Mouse (Mus musculus) kidney, embryonic 14.5 days (tissue): Measurements from ENCODE around the gene Gm28230. TPM values are rescaled to one million over a fixed set of nuclear protein-coding genes. Genes with fewer than 3 reads are reported as not detected.

Experiments
- ATAC-seq: fragments of 200-750 bp; cut with Nextera tagmentation; 2 replicates; pipeline ENCODE4 v1.8.0; 2017; ENCODE audit warnings: moderate number of reproducible peaks, mild to moderate bottlenecking, moderate TSS enrichment, moderate library complexity; ENCODE audit not compliant: low FRiP score, low TSS enrichment
- H3K27ac ChIP-seq: fragments of 300-500 bp; sonication (generic); 2 replicates; pipeline ENCODE4 v1.5.1; 2014; ENCODE audit warnings: low read depth, mild to moderate bottlenecking, low read length, moderate library complexity, mixed read lengths
- H3K27me3 ChIP-seq: fragments of 300-500 bp; sonication (generic); 2 replicates; pipeline ENCODE4 v1.6.1; 2014; ENCODE audit warnings: mild to moderate bottlenecking, low read length; ENCODE audit not compliant: control insufficient read depth, insufficient read depth
- H3K36me3 ChIP-seq: fragments of 300-500 bp; sonication (generic); 2 replicates; pipeline ENCODE4 v1.6.1; 2014; ENCODE audit warnings: low read length, mixed read lengths; ENCODE audit not compliant: control insufficient read depth, insufficient read depth
- H3K4me1 ChIP-seq: fragments of 300-500 bp; sonication (generic); 2 replicates; pipeline ENCODE4 v1.6.1; 2014; ENCODE audit warnings: low read length, mixed read lengths; ENCODE audit not compliant: control insufficient read depth, insufficient read depth
- H3K4me2 ChIP-seq: fragments of 300-500 bp; sonication (generic); replicated peaks from 2 replicates; pipeline ENCODE4 v1.6.1; 2014; ENCODE audit warnings: low read depth, mild to moderate bottlenecking, low read length
- H3K4me3 ChIP-seq: fragments of 300-500 bp; sonication (generic); 2 replicates; pipeline ENCODE4 v1.5.1; 2014; ENCODE audit warnings: mild to moderate bottlenecking, low read length
- H3K9ac ChIP-seq: fragments of 300-500 bp; sonication (generic); 2 replicates; pipeline ENCODE4 v1.6.1; 2014; ENCODE audit warnings: low read depth, mild to moderate bottlenecking, low read length, moderate library complexity
- H3K9me3 ChIP-seq: fragments of 300-500 bp; sonication (generic); 2 replicates; pipeline ENCODE4 v1.6.1; 2016; ENCODE audit warnings: low read length; ENCODE audit not compliant: control insufficient read depth
- WGBS: fragments of 180-500 bp; shearing (Covaris S2); extraction: QIAGEN DNeasy Blood & Tissue Kit; methylation state at CpG from one replicate; pipeline ENCODE4 v1.1.7; 2014; 5-methylcytosine and 5-hydroxymethylcytosine counted together
- polyA plus RNA-seq: library from polyadenylated mRNA; unstranded; fragments of >200 nt; fragmentation: Nextera tagmentation; extraction: Ambion mirVana; gene quantifications from 2 replicates; pipeline ENCODE4 v1.2.1, GENCODE M21; 2014

Gm28230 gene
- polyA plus RNA-seq, 1 experiment from 2014 or later, result 2.3 TPM

DNA sequence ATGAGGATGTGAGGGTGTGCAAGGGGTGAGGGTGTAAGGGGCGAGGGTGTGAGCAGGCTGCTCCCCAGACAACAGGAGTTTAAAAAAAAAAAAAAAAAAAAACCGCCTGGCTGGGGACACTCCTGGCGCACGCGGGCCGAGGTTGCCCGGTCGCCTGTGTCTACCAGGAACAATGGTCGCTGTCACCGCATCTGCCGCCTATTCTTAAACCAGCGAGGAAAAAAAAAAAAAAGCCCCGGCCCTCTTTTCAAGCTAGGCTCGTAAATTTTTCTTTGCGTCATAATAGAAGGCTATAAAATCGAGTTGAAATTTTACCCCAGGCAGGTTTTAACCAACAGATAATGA is 6.8 kb downstream of the Gm28230 start:
- Histone ChIP-seq H3K9ac (peak overlapping the region; percentile 67), H3K4me1 (peaks cover 57% of the 10 kb centered on the region), H3K36me3 (peaks cover 9% of the 10 kb centered on the region), H3K4me3 (peak overlapping the region; percentile 41), H3K27ac (peak overlapping the region; percentile 88; the same call in 1 of the 2 replicates), H3K4me2 (peak overlapping the region; percentile 74), H3K27me3 (peaks cover 2% of the 10 kb centered on the region; the same call in 1 of the 2 replicates), H3K9me3 (no peaks in the 10 kb centered on the region)
- 1% methylated on average over 16 of the region's 16 CpGs for WGBS
- ATAC-seq, result no peak

- Histone ChIP-seq H3K27me3 (peaks cover 2% of the 10 kb centered on the region; the same call in 1 of the 2 replicates), H3K4me2 (peak overlapping the region; percentile 74), H3K36me3 (peaks cover 4% of the 10 kb centered on the region; the same call in 1 of the 2 replicates), H3K9me3 (no peaks in the 10 kb centered on the region), H3K4me1 (peaks cover 57% of the 10 kb centered on the region), H3K4me3 (peak overlapping the region; percentile 41; the same call in 1 of the 2 replicates), H3K9ac (peak overlapping the region; percentile 67), H3K27ac (peak overlapping the region; percentile 88)
- ATAC-seq, result no peak
- 8% methylated on average over 6 of the region's 6 CpGs for WGBS
Observed at GRCm38 (mm10) chr2:74733765-74734164, 7.2 kb downstream of the Gm28230 start.

DNA sequence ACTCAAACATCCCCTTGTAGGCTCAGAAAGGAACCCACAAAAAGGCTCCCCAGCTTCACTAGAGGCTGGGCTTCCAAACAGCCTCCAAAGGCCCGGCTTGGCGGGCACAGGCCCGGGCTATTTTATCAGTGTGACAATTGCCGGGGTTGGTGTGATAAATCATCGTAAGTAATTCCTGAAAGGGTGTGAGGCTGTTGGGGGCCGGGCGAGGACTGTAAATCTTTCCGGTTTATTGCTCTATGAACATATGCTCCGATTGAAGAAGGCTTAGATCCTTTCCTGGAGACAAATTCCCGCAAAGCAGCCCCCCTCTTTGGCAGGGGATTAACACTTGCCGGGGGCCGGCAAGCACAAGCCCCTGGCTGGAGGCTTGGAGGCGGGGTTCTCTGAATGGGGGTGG is 7.9 kb downstream of the Gm28230 start:
- no peak for ATAC-seq
- H3K27ac ChIP-seq, result peak overlapping the region; percentile 95
- WGBS, result 1% methylated on average over 13 of the region's 13 CpGs
- H3K9me3 ChIP-seq, result no peaks in the 10 kb centered on the region
- peak overlapping the region; percentile 74 for H3K4me2 ChIP-seq
- peak overlapping the region; percentile 34; the same call in 1 of the 2 replicates for H3K4me3 ChIP-seq
- peaks cover 58% of the 10 kb centered on the region for H3K4me1 ChIP-seq
- peaks cover 2% of the 10 kb centered on the region; the same call in 1 of the 2 replicates for H3K27me3 ChIP-seq
- H3K9ac ChIP-seq, result peak overlapping the region; percentile 67; the same call in 1 of the 2 replicates
- H3K36me3 ChIP-seq, result peaks cover 1% of the 10 kb centered on the region; the same call in 1 of the 2 replicates

DNA sequence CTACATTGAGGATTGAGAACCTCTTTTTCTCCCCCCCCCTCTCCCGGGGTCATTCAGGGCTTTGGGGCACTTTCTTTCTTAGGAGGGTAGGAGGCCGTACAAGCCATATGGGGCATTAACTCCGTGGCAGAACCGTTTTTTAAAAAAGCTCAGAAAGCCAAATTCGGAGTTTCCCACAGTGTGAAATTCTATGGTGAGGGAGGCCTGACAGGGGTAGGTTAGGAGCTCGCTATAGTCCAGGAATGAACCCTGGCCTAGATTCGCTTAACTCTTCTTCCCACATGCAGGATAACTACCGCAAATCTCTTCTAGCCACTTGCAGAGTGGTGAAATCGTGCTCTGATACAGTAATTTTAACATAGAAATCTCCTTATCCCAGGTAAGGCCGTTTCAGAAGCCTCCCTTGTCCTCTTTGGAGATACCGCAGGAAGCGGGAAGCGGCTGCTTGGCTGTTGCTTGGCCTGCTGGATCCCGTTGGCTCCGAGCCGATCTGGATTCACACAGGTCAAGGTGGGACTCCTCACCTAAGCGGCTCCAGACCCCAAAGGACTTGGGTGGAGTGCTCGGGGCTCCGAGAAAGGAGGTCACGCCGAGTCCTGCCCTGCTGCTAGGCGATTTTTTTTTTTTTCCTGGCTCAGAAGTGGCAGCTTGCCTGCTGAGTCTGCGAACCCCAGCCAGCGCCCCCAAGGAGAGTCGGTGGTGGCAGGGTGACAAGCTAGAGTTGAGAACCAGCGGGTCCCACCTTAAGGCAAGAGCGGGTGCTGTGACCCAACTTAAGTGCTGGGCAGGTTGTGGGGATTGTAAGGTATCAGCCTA is 8.7 kb downstream of the Gm28230 start:
- no peak for ATAC-seq
- Histone ChIP-seq H3K4me2 (peak overlapping the region; percentile 74), H3K27me3 (peaks cover 2% of the 10 kb centered on the region; the same call in 1 of the 2 replicates), H3K9ac (peak overlapping the region; percentile 67), H3K36me3 (no peaks in the 10 kb centered on the region), H3K4me1 (peaks cover 65% of the 10 kb centered on the region), H3K27ac (peak overlapping the region; percentile 95; the same call in 1 of the 2 replicates), H3K9me3 (no peaks in the 10 kb centered on the region), H3K4me3 (peak overlapping the region; percentile 34)
- 22% methylated on average over 27 of the region's 27 CpGs for WGBS

- H3K4me2 ChIP-seq, result peak overlapping the region; percentile 74
- peak overlapping the region; percentile 67 for H3K9ac ChIP-seq
- ATAC-seq, result no peak
- peak overlapping the region; percentile 34 for H3K4me3 ChIP-seq
- H3K9me3 ChIP-seq, result no peaks in the 10 kb centered on the region
- WGBS, result 10% methylated on average over 41 of the region's 42 CpGs
- H3K4me1 ChIP-seq, result peaks cover 73% of the 10 kb centered on the region
- H3K27ac ChIP-seq, result peak overlapping the region; percentile 95; the same call in 1 of the 2 replicates
- no peaks in the 10 kb centered on the region for H3K36me3 ChIP-seq
- peaks cover 2% of the 10 kb centered on the region; the same call in 1 of the 2 replicates for H3K27me3 ChIP-seq
Observed at GRCm38 (mm10) chr2:74735851-74736687, 9.5 kb downstream of the Gm28230 start.

- Histone ChIP-seq H3K9me3 (no peaks in the 10 kb centered on the region), H3K27me3 (peaks cover 2% of the 10 kb centered on the region; the same call in 1 of the 2 replicates), H3K4me1 (peaks cover 70% of the 10 kb centered on the region), H3K27ac (peak overlapping the region; percentile 95; the same call in 1 of the 2 replicates), H3K4me2 (peak overlapping the region; percentile 74), H3K36me3 (no peaks in the 10 kb centered on the region), H3K4me3 (peak overlapping the region; percentile 34), H3K9ac (peak overlapping the region; percentile 67)
- no peak for ATAC-seq
- WGBS, result 28% methylated on average over 15 of the region's 15 CpGs
Observed at GRCm38 (mm10) chr2:74736688-74737577, 10.4 kb downstream of the Gm28230 start.

DNA sequence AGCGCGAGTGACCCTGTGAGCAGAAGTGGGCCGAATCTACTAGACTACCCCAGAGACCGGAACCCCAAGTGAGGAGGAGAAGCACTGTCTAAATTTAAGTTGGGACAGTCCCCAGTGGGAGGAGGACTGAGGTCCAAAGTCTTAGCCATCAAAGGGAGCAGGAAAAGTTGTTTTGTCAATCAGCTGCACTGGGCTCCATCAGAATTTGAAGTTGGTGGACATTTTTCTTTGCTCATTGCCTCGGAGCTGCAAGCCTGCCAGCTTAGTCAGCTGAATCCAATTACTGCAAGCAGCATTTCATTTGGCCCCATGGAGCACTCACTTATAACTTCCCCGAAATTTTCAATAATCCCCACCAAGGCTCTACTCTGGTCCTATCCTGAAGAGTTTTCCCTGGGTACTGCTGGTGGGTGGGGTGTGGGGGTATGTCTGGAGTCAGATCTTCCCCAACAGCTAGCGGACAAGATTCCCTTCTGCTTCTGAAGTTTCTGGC is 11.1 kb downstream of the Gm28230 start:
- H3K4me2 ChIP-seq, result peak overlapping the region; percentile 74
- peaks cover 2% of the 10 kb centered on the region; the same call in 1 of the 2 replicates for H3K27me3 ChIP-seq
- H3K4me1 ChIP-seq, result peaks cover 63% of the 10 kb centered on the region
- no peaks in the 10 kb centered on the region for H3K36me3 ChIP-seq
- 38% methylated on average over 7 of the region's 7 CpGs for WGBS
- H3K9me3 ChIP-seq, result no peaks in the 10 kb centered on the region
- peak overlapping the region; percentile 95; the same call in 1 of the 2 replicates for H3K27ac ChIP-seq
- H3K9ac ChIP-seq, result peak overlapping the region; percentile 67
- ATAC-seq, result no peak
- H3K4me3 ChIP-seq, result peak overlapping the region; percentile 34
